Mouse (Mus musculus) bone marrow, adult 2 months (tissue): Measurements from ENCODE around the gene Erf.

Experiments
- CTCF ChIP-seq: fragments of 200-500 bp; IDR thresholded peaks from 2 replicates; pipeline ENCODE4 v1.5.1; 2011; ENCODE audit warnings: low read length, control low read depth; ENCODE audit not compliant: control insufficient read depth, insufficient read depth
- POLR2A ChIP-seq: fragments of 200-500 bp; IDR thresholded peaks from 2 replicates; pipeline ENCODE4 v1.6.1; 2011; ENCODE audit warnings: low read depth, mild to moderate bottlenecking, control low read depth, low read length, borderline replicate concordance; ENCODE audit not compliant: control insufficient read depth

- TF ChIP-seq CTCF (no peak), POLR2A (no peak)
These were observed 18.4 kb downstream of the Erf start for GRCm38 (mm10) chr7:25232101-25232648.
